Mouse (Mus musculus) right cerebral cortex, postnatal 25 days (tissue): ENCODE data around the gene Olfr91.
A peak's percentile ranks its signal among the peaks of the same experiment; 100 is the strongest.

Experiments
- DNase-seq: peaks from one replicate; pipeline ENCODE4 v3.0.0; 2022

Gene Olfr91

DNA sequence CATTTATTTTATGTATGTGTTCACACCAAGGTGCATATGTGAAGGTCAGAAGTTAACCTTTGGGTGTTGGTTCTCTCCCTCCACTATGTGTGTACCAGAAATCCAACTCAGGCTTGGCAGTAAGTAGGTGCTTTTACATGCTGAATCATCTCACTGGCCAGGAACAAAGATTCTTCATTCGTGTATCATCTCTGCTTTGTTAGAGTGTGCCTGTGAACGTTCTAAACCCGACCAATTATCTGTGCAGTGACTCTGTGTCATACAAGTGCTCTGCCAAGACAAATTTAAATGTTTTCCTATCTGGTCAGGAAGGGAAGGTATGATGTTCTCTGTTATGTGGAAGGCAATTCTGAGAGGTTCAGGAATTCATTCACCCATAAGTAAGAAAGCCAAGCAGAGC lies 36.6 kb downstream of the Olfr91 start:
- DNase-seq = no peak

DNA sequence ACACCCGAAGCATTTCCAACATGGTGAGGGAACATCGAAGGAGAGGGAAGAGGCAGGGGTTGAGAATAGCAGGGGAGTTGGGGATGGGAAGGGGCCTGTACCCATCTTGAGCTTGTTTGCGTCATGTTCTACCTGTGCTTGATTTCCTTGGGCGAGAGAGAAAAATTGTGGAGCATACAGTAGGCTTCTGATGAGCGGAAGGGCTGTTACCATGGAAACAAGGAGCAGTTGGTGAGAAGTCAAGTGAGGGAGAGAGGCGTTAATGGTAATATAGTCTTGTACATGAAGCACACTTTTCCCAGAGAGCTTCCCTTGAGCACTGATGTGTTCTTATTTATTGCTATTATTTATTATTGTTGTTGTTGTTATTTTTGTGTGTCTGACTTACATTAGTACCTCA lies 41.1 kb downstream of the Olfr91 start:
- DNase-seq = no peak

DNA sequence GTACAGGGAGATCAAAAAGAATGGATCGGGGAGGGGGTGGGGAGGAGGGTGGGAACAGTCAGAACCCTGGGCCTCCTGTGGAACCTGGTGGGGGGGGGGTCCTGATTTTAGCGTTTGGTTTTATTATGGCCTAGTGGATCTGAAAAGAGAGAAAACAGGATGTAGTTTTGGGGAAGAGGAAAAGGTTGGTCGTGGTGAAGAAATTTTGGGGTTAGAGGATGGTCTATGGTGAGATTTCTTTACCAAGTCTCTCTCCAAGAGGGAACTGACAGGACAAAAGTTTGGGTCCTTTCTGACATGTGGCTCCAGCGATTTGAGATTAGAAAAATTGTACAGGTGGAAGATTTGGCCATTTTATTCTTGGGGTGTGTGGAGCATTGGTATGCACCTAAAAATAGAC lies 46.3 kb downstream of the Olfr91 start:
- no peak for DNase-seq

DNA sequence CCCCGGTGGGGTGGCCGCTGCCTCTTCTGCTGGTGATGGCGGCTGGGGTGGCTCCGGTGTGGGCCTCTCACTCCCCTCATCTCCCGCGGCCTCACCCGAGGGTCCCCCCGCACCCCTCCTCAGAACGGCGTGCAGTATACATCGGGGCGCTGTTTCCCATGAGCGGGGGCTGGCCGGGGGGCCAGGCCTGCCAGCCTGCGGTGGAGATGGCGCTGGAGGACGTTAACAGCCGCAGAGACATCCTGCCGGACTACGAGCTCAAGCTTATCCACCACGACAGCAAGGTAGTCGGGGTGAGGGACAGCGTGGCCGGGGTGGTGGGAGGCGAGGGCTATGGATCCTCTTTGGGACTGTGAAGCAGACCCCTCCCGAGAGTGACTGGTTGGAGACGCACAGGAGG lies 47.2 kb downstream of the Olfr91 start:
- DNase-seq = no peak

DNA sequence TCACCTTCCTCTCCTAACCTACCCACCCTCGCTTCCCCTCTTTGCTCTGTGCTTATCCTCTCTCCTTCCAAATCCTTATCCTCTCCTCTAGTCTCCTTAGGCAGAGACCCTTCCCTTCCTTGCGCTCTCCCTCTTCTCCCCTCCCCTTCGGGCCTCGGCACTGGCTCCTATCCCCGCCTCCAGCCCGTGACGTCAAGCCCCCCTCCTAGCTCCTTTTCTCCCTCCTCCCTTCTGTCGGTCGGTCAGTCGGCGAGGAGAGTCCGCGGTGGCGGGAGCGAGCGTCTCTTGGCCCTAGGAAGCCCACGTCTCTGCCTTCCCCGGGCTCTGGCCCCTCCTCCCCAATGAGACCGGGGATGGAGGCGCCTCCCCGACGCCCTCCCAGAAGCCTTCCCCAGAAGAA lies 47.7 kb downstream of the Olfr91 start:
- peak; percentile 94 for DNase-seq

DNA sequence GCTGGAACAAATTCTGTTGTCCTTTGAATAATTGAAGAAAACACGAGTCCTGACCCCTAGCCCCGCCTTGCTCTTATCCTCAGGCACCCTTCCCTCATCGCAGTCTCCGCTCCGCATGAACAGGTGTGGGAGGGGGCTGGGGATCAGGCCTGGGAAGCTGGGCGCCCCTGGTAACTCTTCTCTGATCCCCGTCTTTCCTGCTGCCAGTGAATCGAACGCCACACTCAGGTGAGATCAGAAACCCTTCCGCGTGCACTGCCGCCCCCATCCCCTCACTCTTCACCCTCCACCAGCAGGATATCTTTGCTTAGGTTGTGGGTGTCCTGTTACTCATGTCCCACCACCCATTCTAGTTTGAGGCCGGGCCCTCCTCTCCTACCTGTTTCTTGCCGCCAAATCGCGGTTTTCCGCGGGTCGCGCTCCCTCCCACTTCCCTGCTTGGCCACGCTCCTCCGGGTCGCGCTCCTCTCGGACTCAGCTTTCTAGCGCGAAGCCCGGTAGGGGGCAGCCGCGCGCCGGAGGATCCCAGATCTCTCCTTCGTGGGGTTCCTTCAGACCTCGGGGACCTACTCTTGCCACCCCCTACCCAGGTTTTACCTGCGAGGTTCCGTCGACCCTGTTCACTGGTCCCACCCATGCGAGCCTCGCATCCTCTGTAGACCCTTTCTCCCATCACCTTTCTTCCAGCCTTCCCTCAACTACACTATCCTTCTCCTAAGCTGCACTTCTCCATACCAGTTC lies 48.3 kb downstream of the Olfr91 start:
- peak; percentile 84 for DNase-seq

DNA sequence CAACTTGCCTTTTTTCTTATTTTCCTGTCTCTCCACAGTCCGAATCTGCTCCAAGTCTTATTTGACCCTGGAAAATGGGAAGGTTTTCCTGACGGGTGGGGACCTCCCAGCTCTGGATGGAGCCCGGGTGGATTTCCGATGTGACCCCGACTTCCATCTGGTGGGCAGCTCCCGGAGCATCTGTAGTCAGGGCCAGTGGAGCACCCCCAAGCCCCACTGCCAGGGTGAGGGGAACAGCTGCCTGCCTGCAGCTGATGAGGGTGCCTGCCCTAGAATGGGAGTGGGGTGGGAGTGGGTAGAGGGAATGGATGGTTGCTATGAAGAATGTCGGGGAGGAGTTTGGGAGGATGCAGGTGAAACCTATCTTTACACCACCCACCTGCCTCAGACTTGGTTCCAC lies 49.7 kb downstream of the Olfr91 start:
- no peak for DNase-seq

DNA sequence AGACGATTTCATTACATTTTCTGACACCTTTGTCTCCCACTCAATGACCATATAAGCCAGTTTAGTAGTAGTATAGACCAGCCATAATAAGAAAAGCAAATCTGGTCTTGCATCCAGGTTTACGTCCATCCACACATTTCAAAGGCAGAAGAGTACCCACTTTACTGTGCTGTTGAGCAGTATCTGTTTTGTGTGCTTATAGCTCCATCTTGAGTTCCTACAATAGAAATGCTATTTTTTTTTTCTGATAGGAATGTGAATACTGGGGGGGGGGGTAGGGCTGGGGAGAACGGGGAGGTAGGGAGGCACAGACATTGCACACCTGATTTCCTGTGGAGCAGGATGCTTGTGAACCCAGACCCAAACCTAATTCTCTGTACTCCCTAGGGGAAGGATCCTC lies 50.1 kb downstream of the Olfr91 start:
- no peak for DNase-seq

DNA sequence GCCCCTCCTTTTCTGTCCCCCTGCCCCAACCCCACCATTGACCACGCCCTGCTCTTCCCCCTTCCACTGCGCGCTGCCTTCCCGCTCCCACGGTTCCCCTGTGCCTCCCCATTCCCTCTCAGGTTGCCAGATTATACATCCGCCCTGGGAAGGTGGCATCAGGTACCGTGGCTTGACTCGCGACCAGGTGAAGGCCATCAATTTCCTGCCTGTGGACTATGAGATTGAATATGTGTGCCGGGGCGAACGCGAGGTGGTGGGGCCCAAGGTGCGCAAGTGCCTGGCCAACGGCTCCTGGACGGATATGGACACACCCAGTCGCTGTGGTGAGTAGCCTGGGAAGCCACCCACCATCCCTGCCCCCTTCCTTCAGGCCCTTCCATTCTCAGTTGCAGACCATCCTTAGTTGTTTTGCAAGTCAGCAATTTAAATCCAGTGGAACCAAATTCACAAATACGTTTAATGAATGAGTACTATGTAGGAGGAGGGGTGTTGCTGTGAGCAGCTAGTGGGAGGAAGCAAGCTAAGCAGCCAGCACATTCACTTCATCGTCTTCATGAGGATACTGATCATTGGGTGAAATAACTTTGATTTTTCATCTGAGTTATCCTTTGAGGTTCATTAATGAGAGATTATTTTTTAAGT lies 50.6 kb downstream of the Olfr91 start:
- no peak for DNase-seq

DNA sequence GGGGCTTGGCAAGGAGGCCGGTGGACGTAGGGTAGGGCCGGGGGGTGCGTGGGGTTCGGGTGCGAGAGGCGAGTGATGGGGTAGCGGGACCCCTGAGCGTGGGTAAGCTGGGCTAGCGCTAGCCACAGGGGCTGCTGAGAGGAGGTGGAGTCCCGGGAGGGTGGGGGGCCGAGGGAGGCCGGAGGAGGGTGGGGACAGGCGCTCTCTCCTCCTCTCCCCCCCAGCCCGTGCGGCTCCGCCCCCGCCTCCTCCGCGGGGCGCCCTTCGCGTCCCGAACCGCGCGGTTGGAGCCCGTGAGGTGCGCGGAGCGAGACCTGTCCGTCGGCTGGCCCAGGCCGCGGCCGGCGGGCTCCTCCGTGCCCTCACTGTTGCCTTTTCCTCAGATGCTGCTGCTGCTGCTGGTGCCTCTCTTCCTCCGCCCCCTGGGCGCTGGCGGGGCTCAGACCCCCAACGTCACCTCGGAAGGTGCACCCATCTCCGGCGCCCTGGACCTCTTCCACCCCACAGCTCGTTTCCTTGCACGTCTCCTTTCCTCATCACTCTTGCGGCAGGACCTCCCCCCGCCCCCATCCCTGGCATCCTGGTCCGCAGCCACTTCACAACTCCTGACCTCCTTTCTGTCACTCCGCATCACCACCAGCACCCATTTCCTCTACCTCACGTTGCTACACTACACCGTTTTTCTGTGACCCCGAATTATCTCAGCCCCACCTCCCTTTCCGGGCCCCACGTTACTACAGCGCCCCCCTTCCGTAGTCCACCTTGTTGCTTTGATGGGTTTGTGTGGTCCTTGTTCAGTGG lies 51.6 kb downstream of the Olfr91 start:
- peak; percentile 66 for DNase-seq

DNA sequence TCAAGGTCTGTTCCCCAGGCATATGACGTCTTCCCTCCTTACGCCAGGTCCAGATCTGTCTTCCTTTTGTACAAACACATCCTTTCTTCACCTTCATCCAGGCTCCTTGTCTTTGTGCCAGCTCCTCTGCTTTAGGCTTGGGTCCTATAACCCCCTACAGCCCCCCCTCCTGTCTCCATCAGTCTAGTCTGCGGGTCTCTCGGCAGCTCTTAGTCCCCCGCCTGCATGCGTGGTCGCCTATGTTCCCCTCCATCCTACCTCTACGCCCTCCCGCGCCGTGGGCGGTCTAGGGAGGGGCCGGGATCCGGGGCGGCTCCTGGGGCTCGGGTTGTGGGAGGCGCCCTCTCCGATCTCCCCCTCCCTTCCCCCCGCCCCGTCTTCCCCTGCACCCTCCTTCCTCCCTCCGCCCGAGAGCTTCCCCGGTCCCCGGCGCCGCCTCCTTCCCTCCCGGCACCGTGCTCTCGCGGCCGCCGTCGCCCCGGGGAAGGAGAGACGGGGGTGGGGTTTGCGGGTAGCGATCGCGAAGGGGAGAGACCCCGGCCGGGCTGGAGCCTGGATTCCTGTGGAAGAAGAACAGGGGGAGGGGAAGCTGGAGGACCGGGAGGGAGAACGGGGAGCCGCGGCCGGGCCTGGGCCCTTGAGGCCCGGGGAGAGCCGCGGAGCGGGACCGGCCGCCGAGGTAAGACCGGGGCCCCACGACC lies 52.3 kb downstream of the Olfr91 start, which contains the start of gene Gabbr1:
Gene Gabbr1 (plus strand): TSS at position 356 of the 701 bp plus-strand sequence.
- DNase-seq = peak; percentile 86

DNA sequence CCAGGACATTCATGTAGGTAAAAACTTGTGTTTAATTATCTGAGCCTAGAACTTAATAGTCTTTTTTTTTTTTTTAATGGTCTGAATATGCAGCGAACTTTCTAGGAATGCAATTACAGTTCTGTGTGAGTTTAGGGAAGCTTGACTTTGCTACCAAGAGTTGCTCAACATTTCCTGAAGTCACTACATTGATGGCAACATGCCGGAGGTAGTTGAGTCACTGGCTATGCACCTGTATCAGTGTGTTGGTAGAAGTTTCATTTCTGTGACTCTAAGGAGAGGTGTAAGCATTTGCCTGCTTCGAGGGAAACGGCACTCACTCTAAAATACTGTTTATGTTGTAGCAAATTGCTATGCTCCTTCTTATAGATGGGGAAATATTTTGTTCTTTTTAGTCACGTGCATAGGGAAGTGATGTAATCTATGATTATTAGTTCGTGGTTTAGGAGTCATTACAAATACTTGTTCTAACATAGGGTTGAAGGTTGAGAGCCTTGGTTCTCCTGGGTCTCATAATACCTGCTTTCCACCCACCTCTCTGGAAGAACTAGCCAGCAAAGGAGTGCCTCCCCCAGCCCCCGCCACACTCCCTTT lies 53.3 kb downstream of the Olfr91 start:
- no peak for DNase-seq
